Mouse (Mus musculus): Measurements from ENCODE around the gene Sos1.

- TF ChIP-seq CTCF (IDR thresholded peaks at IDR 0.05) (no peak), EP300 (IDR thresholded peaks at IDR 0.05; ENCODE audit: insufficient read depth, low read depth, low read length) (no peak)
Measured at GRCm38 (mm10) chr17:80513766-80514165, 33.5 kb upstream of the Sos1 start.
